Mouse (Mus musculus) stomach, postnatal 0 days (tissue): Measurements from ENCODE around the gene Nlgn1. TPM values are rescaled to one million over a fixed set of nuclear protein-coding genes. Genes with fewer than 3 reads are reported as not detected.

Source experiments
- ATAC-seq: fragments of 200-750 bp; cut with Nextera tagmentation; 2 replicates; pipeline ENCODE4 v1.8.0; 2017; ENCODE audit not compliant: low FRiP score, low TSS enrichment
- DNase-seq: peaks from one replicate; pipeline ENCODE4 v3.0.0-alpha.2; 2016; ENCODE audit warnings: low spot score
- H3K27ac ChIP-seq: fragments of 300-500 bp; sonication (generic); replicated peaks from 2 replicates; pipeline ENCODE4 v1.5.1; 2014; ENCODE audit warnings: mild to moderate bottlenecking, control low read depth
- H3K27me3 ChIP-seq: fragments of 300-500 bp; sonication (generic); 2 replicates; pipeline ENCODE4 v1.6.1; 2014; ENCODE audit warnings: low read length; ENCODE audit not compliant: control insufficient read depth, insufficient read depth
- H3K36me3 ChIP-seq: fragments of 300-500 bp; sonication (generic); 2 replicates; pipeline ENCODE4 v1.6.1; 2014; ENCODE audit warnings: low read length, mixed read lengths; ENCODE audit not compliant: control insufficient read depth, insufficient read depth
- H3K4me1 ChIP-seq: fragments of 300-500 bp; sonication (generic); replicated peaks from 2 replicates; pipeline ENCODE4 v1.6.1; 2014; ENCODE audit warnings: antibody characterized with exemption; ENCODE audit not compliant: control insufficient read depth, insufficient read depth
- H3K4me2 ChIP-seq: fragments of 300-500 bp; sonication (generic); replicated peaks from 2 replicates; pipeline ENCODE4 v1.6.1; 2014; ENCODE audit warnings: low read depth, mild to moderate bottlenecking, control low read depth, moderate library complexity
- H3K4me3 ChIP-seq: fragments of 300-500 bp; sonication (generic); 2 replicates; pipeline ENCODE4 v1.5.1; 2014; ENCODE audit warnings: low read depth, low read length, control low read depth
- H3K9ac ChIP-seq: fragments of 300-500 bp; sonication (generic); 2 replicates; pipeline ENCODE4 v1.6.1; 2014; ENCODE audit warnings: mild to moderate bottlenecking, low read length, control low read depth, mixed read lengths
- H3K9me3 ChIP-seq: fragments of 300-500 bp; sonication (generic); 2 replicates; pipeline ENCODE4 v1.6.1; 2016; ENCODE audit warnings: low read length; ENCODE audit not compliant: control insufficient read depth
- CTCF ChIP-seq: IDR thresholded peaks from 2 replicates; pipeline ENCODE4 v1.5.1; 2016; ENCODE audit warnings: antibody characterized with exemption, low read depth, mild to moderate bottlenecking, moderate library complexity
- EP300 ChIP-seq: optimal IDR thresholded peaks from 2 replicates; pipeline ENCODE3; 2016; ENCODE audit warnings: antibody characterized with exemption
- WGBS: fragments of 180-500 bp; shearing (Covaris S2); extraction: QIAGEN DNeasy Blood & Tissue Kit; methylation state at CpG from one replicate; pipeline ENCODE4 v1.1.7; 2014; 5-methylcytosine and 5-hydroxymethylcytosine counted together
- polyA plus RNA-seq: library from polyadenylated mRNA; unstranded; fragments of >200 nt; fragmentation: Nextera tagmentation; extraction: Ambion mirVana; gene quantifications from 2 replicates; pipeline ENCODE4 v1.2.1, GENCODE M21; 2015

Nlgn1 gene
- polyA plus RNA-seq, 1 experiment from 2014 or later: 0.41 TPM

GRCm38 (mm10) chr3:25450471-25450870 is 881.8 kb downstream of the Nlgn1 start:
- H3K4me3 ChIP-seq: no peak overlapping the region
- DNase-seq (no peak), ATAC-seq (no peak)
- H3K36me3 ChIP-seq: no peaks in the 10 kb centered on the region
- no peak overlapping the region for H3K4me2 ChIP-seq
- no peaks in the 10 kb centered on the region for H3K27me3 ChIP-seq
- H3K9me3 ChIP-seq: no peaks in the 10 kb centered on the region
- WGBS: 59% methylated on average over 6 of the region's 6 CpGs
- no peaks in the 10 kb centered on the region for H3K4me1 ChIP-seq
- H3K27ac ChIP-seq: no peak overlapping the region
- H3K9ac ChIP-seq: no peak overlapping the region
- TF ChIP-seq EP300 (no peak), CTCF (no peak)

GRCm38 (mm10) chr3:25449356-25449755 is 882.9 kb downstream of the Nlgn1 start:
- Histone ChIP-seq H3K9ac (no peak overlapping the region), H3K27ac (no peak overlapping the region), H3K4me1 (no peaks in the 10 kb centered on the region), H3K36me3 (no peaks in the 10 kb centered on the region), H3K4me2 (no peak overlapping the region), H3K4me3 (no peak overlapping the region), H3K9me3 (no peaks in the 10 kb centered on the region), H3K27me3 (no peaks in the 10 kb centered on the region)
- TF ChIP-seq CTCF (no peak), EP300 (no peak)
- 50% methylated on average over 4 of the region's 4 CpGs for WGBS
- no peak for DNase-seq
- ATAC-seq: no peak

GRCm38 (mm10) chr3:25447181-25447580 is 885.1 kb downstream of the Nlgn1 start:
- no peak overlapping the region for H3K9ac ChIP-seq
- TF ChIP-seq EP300 (no peak), CTCF (no peak)
- no peaks in the 10 kb centered on the region for H3K36me3 ChIP-seq
- H3K4me1 ChIP-seq: no peaks in the 10 kb centered on the region
- DNase-seq (no peak), ATAC-seq (no peak)
- no peak overlapping the region for H3K27ac ChIP-seq
- no peaks in the 10 kb centered on the region for H3K9me3 ChIP-seq
- 61% methylated on average over 1 of the region's 1 CpGs for WGBS
- no peak overlapping the region for H3K4me3 ChIP-seq
- no peaks in the 10 kb centered on the region for H3K27me3 ChIP-seq
- no peak overlapping the region for H3K4me2 ChIP-seq

GRCm38 (mm10) chr3:25443657-25444056 is 888.6 kb downstream of the Nlgn1 start:
- no peaks in the 10 kb centered on the region for H3K27me3 ChIP-seq
- no peak overlapping the region for H3K4me3 ChIP-seq
- no peaks in the 10 kb centered on the region for H3K9me3 ChIP-seq
- no peaks in the 10 kb centered on the region for H3K4me1 ChIP-seq
- H3K36me3 ChIP-seq: no peaks in the 10 kb centered on the region
- H3K27ac ChIP-seq: no peak overlapping the region
- WGBS: 74% methylated on average over 3 of the region's 3 CpGs
- ATAC-seq (no peak), DNase-seq (no peak)
- H3K9ac ChIP-seq: no peak overlapping the region
- no peak overlapping the region for H3K4me2 ChIP-seq
- no peak for TF ChIP-seq CTCF
- no peak for TF ChIP-seq EP300

GRCm38 (mm10) chr3:25442617-25443016 is 889.6 kb downstream of the Nlgn1 start:
- Histone ChIP-seq H3K9ac (no peak overlapping the region), H3K4me2 (no peak overlapping the region), H3K4me1 (no peaks in the 10 kb centered on the region), H3K27me3 (no peaks in the 10 kb centered on the region), H3K4me3 (no peak overlapping the region), H3K27ac (no peak overlapping the region), H3K36me3 (no peaks in the 10 kb centered on the region), H3K9me3 (no peaks in the 10 kb centered on the region)
- no peak for TF ChIP-seq EP300
- no peak for TF ChIP-seq CTCF
- WGBS: 93% methylated on average over 1 of the region's 1 CpGs
- DNase-seq (no peak), ATAC-seq (no peak)

- Histone ChIP-seq H3K27me3 (no peaks in the 10 kb centered on the region), H3K9ac (no peak overlapping the region), H3K36me3 (no peaks in the 10 kb centered on the region), H3K4me3 (no peak overlapping the region), H3K4me1 (no peaks in the 10 kb centered on the region), H3K4me2 (no peak overlapping the region), H3K9me3 (no peaks in the 10 kb centered on the region), H3K27ac (no peak overlapping the region)
- TF ChIP-seq EP300: no peak
- no peak for TF ChIP-seq CTCF
- no peak for ATAC-seq
- no peak for DNase-seq
Observed at GRCm38 (mm10) chr3:25426931-25427330, 905.3 kb downstream of the Nlgn1 start.

- Histone ChIP-seq H3K9me3 (no peaks in the 10 kb centered on the region), H3K4me1 (no peaks in the 10 kb centered on the region), H3K36me3 (no peaks in the 10 kb centered on the region), H3K4me3 (no peak overlapping the region), H3K4me2 (no peak overlapping the region), H3K27ac (no peak overlapping the region), H3K27me3 (no peaks in the 10 kb centered on the region), H3K9ac (no peak overlapping the region)
- TF ChIP-seq EP300: no peak
- TF ChIP-seq CTCF: no peak
- WGBS: 73% methylated on average over 4 of the region's 4 CpGs
- ATAC-seq (no peak), DNase-seq (no peak)
Observed at GRCm38 (mm10) chr3:25412003-25412402, 920.3 kb downstream of the Nlgn1 start.
